Mouse (Mus musculus) kidney, embryonic 15.5 days (tissue): ENCODE measurements around the gene Tnks2. TPM values are rescaled to one million over a fixed set of nuclear protein-coding genes. Genes with fewer than 3 reads are reported as not detected.

ENCODE experiments used
- ATAC-seq: fragments of 200-750 bp; cut with Nextera tagmentation; replicated peaks from 2 replicates; pipeline ENCODE4 v1.8.0; 2017; ENCODE audit warnings: moderate TSS enrichment; ENCODE audit not compliant: low FRiP score
- H3K27ac ChIP-seq: fragments of 300-500 bp; sonication (generic); 2 replicates; pipeline ENCODE4 v1.5.1; 2015; ENCODE audit warnings: mild to moderate bottlenecking, inconsistent platforms
- H3K27me3 ChIP-seq: fragments of 300-500 bp; sonication (generic); 2 replicates; pipeline ENCODE4 v1.6.1; 2015; ENCODE audit warnings: inconsistent platforms
- H3K36me3 ChIP-seq: fragments of 300-500 bp; sonication (generic); 2 replicates; pipeline ENCODE4 v1.6.1; 2015; ENCODE audit warnings: inconsistent platforms
- H3K4me1 ChIP-seq: fragments of 300-500 bp; sonication (generic); 2 replicates; pipeline ENCODE4 v1.6.1; 2015; ENCODE audit warnings: inconsistent platforms
- H3K4me2 ChIP-seq: fragments of 300-500 bp; sonication (generic); 2 replicates; pipeline ENCODE4 v1.6.1; 2015; ENCODE audit warnings: moderate library complexity, mild to moderate bottlenecking, inconsistent platforms
- H3K4me3 ChIP-seq: fragments of 300-500 bp; sonication (generic); replicated peaks from 2 replicates; pipeline ENCODE4 v1.5.1; 2015; ENCODE audit warnings: mild to moderate bottlenecking, inconsistent platforms
- H3K9ac ChIP-seq: fragments of 300-500 bp; sonication (generic); 2 replicates; pipeline ENCODE4 v1.6.1; 2015; ENCODE audit warnings: mild to moderate bottlenecking, inconsistent platforms
- H3K9me3 ChIP-seq: fragments of 300-500 bp; sonication (generic); replicated peaks from 2 replicates; pipeline ENCODE4 v1.6.1; 2016; ENCODE audit warnings: inconsistent platforms
- WGBS: fragments of 180-500 bp; shearing (Covaris S2); methylation state at CpG from one replicate; pipeline ENCODE4 v1.1.7; 2015; ENCODE audit warnings: mixed read lengths; 5-methylcytosine and 5-hydroxymethylcytosine counted together
- polyA plus RNA-seq: library from polyadenylated mRNA; unstranded; fragments of >200 nt; fragmentation: Nextera tagmentation; extraction: Ambion mirVana; gene quantifications from 2 replicates; pipeline ENCODE4 v1.2.1, GENCODE M21; 2015

Gene Tnks2
- polyA plus RNA-seq, result 50.4 and 53.1 TPM in 2 replicates

GRCm38 (mm10) chr19:36833788-36834531 is at the start of gene Tnks2:
Gene Tnks2 (plus strand): TSS chr19:36834232.
- Histone ChIP-seq H3K9me3 (no peaks in the 10 kb centered on the region), H3K36me3 (peaks cover 10% of the 10 kb centered on the region), H3K27ac (peak within 1 kb of the TSS; percentile 97), H3K9ac (peak within 1 kb of the TSS; percentile 98), H3K4me1 (peaks cover 21% of the 10 kb centered on the region), H3K27me3 (no peaks in the 10 kb centered on the region), H3K4me2 (peak within 1 kb of the TSS; percentile 62), H3K4me3 (peak within 1 kb of the TSS; percentile 79)
- peak; percentile 96 for ATAC-seq
- under 1% methylated on average over 73 of the region's 73 CpGs for WGBS

GRCm38 (mm10) chr19:36789873-36790733 is 43.9 kb upstream of the Tnks2 start:
- 35% methylated on average over 17 of the region's 17 CpGs for WGBS
- Histone ChIP-seq H3K27me3 (no peaks in the 10 kb centered on the region), H3K27ac (peak overlapping the region; percentile 92), H3K4me1 (peaks cover 21% of the 10 kb centered on the region), H3K4me2 (peak overlapping the region; percentile 27), H3K9me3 (no peaks in the 10 kb centered on the region), H3K36me3 (no peaks in the 10 kb centered on the region), H3K4me3 (no peak overlapping the region), H3K9ac (no peak overlapping the region)
- peak; percentile 91 for ATAC-seq

GRCm38 (mm10) chr19:36792589-36792988 is 41.4 kb upstream of the Tnks2 start:
- Histone ChIP-seq H3K27me3 (no peaks in the 10 kb centered on the region), H3K4me3 (no peak overlapping the region), H3K27ac (peak overlapping the region; percentile 71), H3K9me3 (no peaks in the 10 kb centered on the region), H3K4me2 (no peak overlapping the region), H3K4me1 (peaks cover 29% of the 10 kb centered on the region), H3K9ac (no peak overlapping the region), H3K36me3 (no peaks in the 10 kb centered on the region)
- no peak for ATAC-seq
- 78% methylated on average over 8 of the region's 8 CpGs for WGBS

- Histone ChIP-seq H3K4me2 (no peak overlapping the region), H3K9me3 (no peaks in the 10 kb centered on the region), H3K4me1 (peaks cover 29% of the 10 kb centered on the region), H3K27me3 (no peaks in the 10 kb centered on the region), H3K36me3 (no peaks in the 10 kb centered on the region), H3K4me3 (no peak overlapping the region), H3K9ac (no peak overlapping the region), H3K27ac (no peak overlapping the region)
- 84% methylated on average over 1 of the region's 1 CpGs for WGBS
- no peak for ATAC-seq
These were observed 40.6 kb upstream of the Tnks2 start for GRCm38 (mm10) chr19:36793450-36793849.

GRCm38 (mm10) chr19:36794008-36794407 is 40.0 kb upstream of the Tnks2 start:
- Histone ChIP-seq H3K27ac (no peak overlapping the region), H3K4me3 (no peak overlapping the region), H3K9ac (no peak overlapping the region), H3K4me2 (no peak overlapping the region), H3K27me3 (no peaks in the 10 kb centered on the region), H3K4me1 (peaks cover 29% of the 10 kb centered on the region), H3K9me3 (no peaks in the 10 kb centered on the region), H3K36me3 (no peaks in the 10 kb centered on the region)
- 88% methylated on average over 4 of the region's 4 CpGs for WGBS
- no peak for ATAC-seq

GRCm38 (mm10) chr19:36795277-36795676 is 38.8 kb upstream of the Tnks2 start:
- H3K9me3 ChIP-seq, result no peaks in the 10 kb centered on the region
- no peak for ATAC-seq
- 40% methylated on average over 3 of the region's 3 CpGs for WGBS

GRCm38 (mm10) chr19:36796931-36797330 is 37.1 kb upstream of the Tnks2 start:
- peak overlapping the region; percentile 45; the same call in 1 of the 2 replicates for H3K27ac ChIP-seq
- ATAC-seq, result peak; percentile 71

More at GRCm38 (mm10) chr19:36795277-36795676, 38.8 kb upstream of the Tnks2 start:
- H3K36me3 ChIP-seq, result no peaks in the 10 kb centered on the region
- no peak overlapping the region for H3K4me2 ChIP-seq
- H3K4me1 ChIP-seq, result peaks cover 18% of the 10 kb centered on the region
- no peak overlapping the region for H3K4me3 ChIP-seq
- no peaks in the 10 kb centered on the region for H3K27me3 ChIP-seq
- H3K9ac ChIP-seq, result no peak overlapping the region
- H3K27ac ChIP-seq, result no peak overlapping the region

GRCm38 (mm10) chr19:36800288-36800687 is 33.7 kb upstream of the Tnks2 start:
- 85% methylated on average over 7 of the region's 7 CpGs for WGBS

More at GRCm38 (mm10) chr19:36796931-36797330, 37.1 kb upstream of the Tnks2 start:
- Histone ChIP-seq H3K4me1 (peaks cover 12% of the 10 kb centered on the region; the same call in 1 of the 2 replicates), H3K9ac (no peak overlapping the region), H3K36me3 (no peaks in the 10 kb centered on the region), H3K9me3 (no peaks in the 10 kb centered on the region), H3K4me3 (no peak overlapping the region), H3K4me2 (no peak overlapping the region), H3K27me3 (no peaks in the 10 kb centered on the region)
- 52% methylated on average over 9 of the region's 9 CpGs for WGBS

GRCm38 (mm10) chr19:36801856-36802641 is 32.0 kb upstream of the Tnks2 start:
- H3K9me3 ChIP-seq, result no peaks in the 10 kb centered on the region
- H3K9ac ChIP-seq, result no peak overlapping the region
- no peak for ATAC-seq
- no peak overlapping the region for H3K27ac ChIP-seq
- H3K4me3 ChIP-seq, result no peak overlapping the region
- no peaks in the 10 kb centered on the region for H3K27me3 ChIP-seq
- H3K4me2 ChIP-seq, result no peak overlapping the region
- WGBS, result 82% methylated on average over 9 of the region's 9 CpGs
- H3K4me1 ChIP-seq, result peaks cover 6% of the 10 kb centered on the region; the same call in 1 of the 2 replicates
- H3K36me3 ChIP-seq, result no peaks in the 10 kb centered on the region

More at GRCm38 (mm10) chr19:36800288-36800687, 33.7 kb upstream of the Tnks2 start:
- H3K4me3 ChIP-seq, result no peak overlapping the region
- H3K27me3 ChIP-seq, result no peaks in the 10 kb centered on the region
- H3K9me3 ChIP-seq, result no peaks in the 10 kb centered on the region
- H3K9ac ChIP-seq, result no peak overlapping the region
- H3K4me2 ChIP-seq, result no peak overlapping the region
- no peaks in the 10 kb centered on the region for H3K36me3 ChIP-seq
- no peak overlapping the region for H3K27ac ChIP-seq
- ATAC-seq, result no peak
- H3K4me1 ChIP-seq, result peaks cover 8% of the 10 kb centered on the region; the same call in 1 of the 2 replicates

GRCm38 (mm10) chr19:36803403-36803802 is 30.6 kb upstream of the Tnks2 start:
- Histone ChIP-seq H3K36me3 (no peaks in the 10 kb centered on the region), H3K4me1 (no peaks in the 10 kb centered on the region), H3K9ac (no peak overlapping the region), H3K9me3 (no peaks in the 10 kb centered on the region), H3K27ac (no peak overlapping the region), H3K27me3 (no peaks in the 10 kb centered on the region), H3K4me2 (no peak overlapping the region), H3K4me3 (no peak overlapping the region)
- ATAC-seq, result no peak
- 95% methylated on average over 8 of the region's 8 CpGs for WGBS

GRCm38 (mm10) chr19:36806842-36807241 is 27.2 kb upstream of the Tnks2 start:
- 85% methylated on average over 2 of the region's 2 CpGs for WGBS
- H3K27ac ChIP-seq, result no peak overlapping the region

More at GRCm38 (mm10) chr19:36806842-36807241, 27.2 kb upstream of the Tnks2 start:
- Histone ChIP-seq H3K4me3 (no peak overlapping the region), H3K27me3 (no peaks in the 10 kb centered on the region), H3K4me1 (peaks cover 12% of the 10 kb centered on the region; the same call in 1 of the 2 replicates), H3K9me3 (no peaks in the 10 kb centered on the region), H3K9ac (no peak overlapping the region), H3K36me3 (no peaks in the 10 kb centered on the region), H3K4me2 (no peak overlapping the region)
- no peak for ATAC-seq
